19 mouse cellular contexts compared by ENCODE assay signal in genomic region chr4:127155757-127156156, GRCm38 (mm10). TPM values are rescaled to one million over a fixed set of nuclear protein-coding genes. Genes with fewer than 3 reads are reported as not detected.
DNase-seq lines count a peak whose midpoint lies in the region; ATAC-seq and TF ChIP-seq lines count a peak whose summit lies in the region.
"Had no signal": no experiment of that assay in that cellular context is flagged by ENCODE, and none has a peak within 500 bp of the region (broad histone marks: within the 10 kb centered on the region; RNA-seq: fewer than 3 reads in every experiment).

No protein-coding gene starts in this region.

- no peak overlapping the region for H3K27ac ChIP-seq in heart, embryonic 10.5 days
- H3K27ac ChIP-seq in liver, postnatal 0 days (ENCODE audit: low read depth): no peak overlapping the region
- H3K27ac ChIP-seq in CH12.LX (ENCODE audit: insufficient read depth, low read depth): no peak overlapping the region
- H3K27ac ChIP-seq: embryonic facial prominence, embryonic 13.5 days; left cerebral cortex, adult 2 months; neural tube, embryonic 15.5 days had no signal

- no peaks in the 10 kb centered on the region for H3K9me3 ChIP-seq in heart, embryonic 10.5 days
- no peaks in the 10 kb centered on the region for H3K9me3 ChIP-seq in liver, postnatal 0 days (ENCODE audit: low read length)
- H3K9me3 ChIP-seq in CH12.LX (replicated peaks; ENCODE audit: low read length): peaks cover 5% of the 10 kb centered on the region
- H3K9me3 ChIP-seq: embryonic facial prominence, embryonic 13.5 days had no signal

- no peak overlapping the region for H3K4me2 ChIP-seq in liver, postnatal 0 days (ENCODE audit: low read depth, low read length)
- no peak overlapping the region for H3K4me2 ChIP-seq in CH12.LX (ENCODE audit: insufficient read depth, low read depth, poor library complexity, severe bottlenecking)
- H3K4me2 ChIP-seq: embryonic facial prominence, embryonic 13.5 days; neural tube, embryonic 15.5 days had no signal

- no peaks in the 10 kb centered on the region for H3K79me2 ChIP-seq in CH12.LX (replicated peaks; ENCODE audit: control insufficient read depth, extremely low read depth, insufficient read depth, poor library complexity, severe bottlenecking)

- no peak for TF ChIP-seq EP300 in liver, postnatal 0 days (IDR thresholded peaks at IDR 0.05; ENCODE audit: low read depth)
- TF ChIP-seq EP300 in CH12.LX (IDR thresholded peaks at IDR 0.05; ENCODE audit: low read length): no peak

- TF ChIP-seq POLR2A in CH12.LX (IDR thresholded peaks at IDR 0.05; ENCODE audit: low read depth, low read length): no peak

- TF ChIP-seq RAD21 in CH12.LX (IDR thresholded peaks at IDR 0.05; ENCODE audit: low read depth, low read length): no peak; the same call in 1 of the 2 replicates

- no peak for ATAC-seq in liver, postnatal 0 days
- ATAC-seq in erythroid progenitor cell, adult 5-6 weeks (replicated peaks; ENCODE audit: low FRiP score, poor library complexity, severe bottlenecking): no peak
- ATAC-seq: activated CD4-positive, CD25-positive, alpha-beta regulatory T cell, adult 4 months; forebrain, embryonic 14.5 days had no signal

- peak; percentile 24 for TF ChIP-seq CTCF in liver, postnatal 0 days (IDR thresholded peaks at IDR 0.05; ENCODE audit: low read depth)
- peak; percentile 14 to 36; a peak in 2 of 4 replicates for TF ChIP-seq CTCF in CH12.LX (conservative IDR thresholded peaks at IDR 0.05 in 1 of 2, IDR thresholded peaks at IDR 0.05 in 1 of 2; ENCODE audit: low read depth in 2 of 2, low read length in 2 of 2)

- DNase-seq in heart, adult 11 months: peak; percentile 52
- DNase-seq in heart, embryonic 10.5 days (ENCODE audit: low spot score): no peak
- DNase-seq in liver, postnatal 0 days: no peak
- no peak for DNase-seq in liver
- peak; percentile 12 for DNase-seq in CH12.LX (ENCODE audit: extremely low read depth)
- peak; percentile 84 for DNase-seq in R1 (ENCODE audit: low read depth, low spot score)
- DNase-seq in urinary bladder, postnatal 25 days (ENCODE audit: low spot score): no peak
- DNase-seq: gastrocnemius, postnatal 14 days; kidney, postnatal 4 days; lung, postnatal 10 days; right cerebral cortex, adult 18-20 months; thymus, postnatal 14 days had no signal

- no peaks in the 10 kb centered on the region for H3K4me1 ChIP-seq in heart, embryonic 10.5 days
- no peaks in the 10 kb centered on the region for H3K4me1 ChIP-seq in liver, postnatal 0 days (ENCODE audit: insufficient read depth)
- H3K4me1 ChIP-seq in CH12.LX (ENCODE audit: control insufficient read depth in 1 of 2, insufficient read depth in 2 of 2): no peaks in the 10 kb centered on the region
- H3K4me1 ChIP-seq: neural tube, embryonic 15.5 days had no signal

- WGBS in heart, embryonic 10.5 days: 60% methylated on average over 5 of the region's 5 CpGs
- WGBS in liver, postnatal 0 days (ENCODE audit: insufficient replicate concordance): 52% methylated on average over 5 of the region's 5 CpGs

- no peaks in the 10 kb centered on the region for H3K36me3 ChIP-seq in heart, embryonic 10.5 days
- H3K36me3 ChIP-seq in liver, postnatal 0 days (replicated peaks; ENCODE audit: insufficient read depth, low read length): no peaks in the 10 kb centered on the region
- no peaks in the 10 kb centered on the region for H3K36me3 ChIP-seq in CH12.LX (replicated peaks in 1 of 2; ENCODE audit: control insufficient read depth in 1 of 2, insufficient read depth in 1 of 2, low read length in 1 of 2)
- H3K36me3 ChIP-seq: embryonic facial prominence, embryonic 13.5 days; neural tube, embryonic 15.5 days had no signal

- no peak overlapping the region for H3K4me3 ChIP-seq in heart, embryonic 10.5 days
- H3K4me3 ChIP-seq in liver, postnatal 0 days (ENCODE audit: low read depth, low read length): no peak overlapping the region
- H3K4me3 ChIP-seq in CH12.LX (replicated peaks in 1 of 3; ENCODE audit: low read depth in 2 of 3, low read length in 2 of 3, poor library complexity in 1 of 3): no peak overlapping the region
- H3K4me3 ChIP-seq: embryonic facial prominence, embryonic 13.5 days; left cerebral cortex, adult 2 months; neural tube, embryonic 15.5 days had no signal

- dilution Hi-C loops in CH12.LX (cut with MboI; ENCODE audit: extremely low pct_ligation_motif_present, extremely low pct_unique_long_range_greater_than_20kb, low sequenced_read_pairs): no loop called here

- H3K27me3 ChIP-seq in heart, embryonic 10.5 days (ENCODE audit: insufficient read depth, poor library complexity, severe bottlenecking): no peaks in the 10 kb centered on the region
- H3K27me3 ChIP-seq in liver, postnatal 0 days (ENCODE audit: insufficient read depth, low read length): no peaks in the 10 kb centered on the region
- peaks cover 21% of the 10 kb centered on the region for H3K27me3 ChIP-seq in CH12.LX (replicated peaks)
- H3K27me3 ChIP-seq: embryonic facial prominence, embryonic 13.5 days; neural tube, embryonic 15.5 days had no signal

- no peak overlapping the region for H3K9ac ChIP-seq in liver, postnatal 0 days (replicated peaks)
- no peak overlapping the region for H3K9ac ChIP-seq in CH12.LX (ENCODE audit: insufficient read depth, low read depth)
- H3K9ac ChIP-seq: embryonic facial prominence, embryonic 13.5 days; neural tube, embryonic 15.5 days had no signal

- in situ Hi-C loops in CH12.LX (cut with MboI; ENCODE audit: low pct_ligation_motif_present, low pct_unique_long_range_greater_than_20kb, low sequenced_read_pairs): no loop called here

TF ChIP-seq in CH12.LX, 34 proteins besides CTCF, POLR2A, EP300 and RAD21:
- TF ChIP-seq RCOR1 (conservative IDR thresholded peaks at IDR 0.05; ENCODE audit: low read depth, low read length): no peak
- TF ChIP-seq MEF2A (IDR thresholded peaks at IDR 0.05; ENCODE audit: borderline replicate concordance, low read depth, low read length): no peak
- no peak for TF ChIP-seq SMC3 (IDR thresholded peaks at IDR 0.05; ENCODE audit: low read depth, low read length)
- no peak for TF ChIP-seq ELF1 (IDR thresholded peaks at IDR 0.05; ENCODE audit: low read depth, low read length)
- TF ChIP-seq TBP (conservative IDR thresholded peaks at IDR 0.05; ENCODE audit: low read depth, low read length): no peak
TF ChIP-seq in CH12.LX: peak in this region for 0.

RNA-seq across cellular contexts. Expression of gene Dlgap3, which starts 13.2 kb away (rescaled TPM):
- polyA plus RNA-seq in heart, embryonic 10.5 days (2016; fragmentation: Nextera tagmentation; extraction: Ambion mirVana): 0.31 and 0.77 TPM in 2 replicates
- polyA plus RNA-seq in liver, postnatal 0 days (2015; fragmentation: Nextera tagmentation; extraction: Ambion mirVana): 0.05 and 0.07 TPM in 2 replicates
- total RNA-seq in CH12.LX (2012; rRNA removed) (0.38 and 0.55 TPM in 2 replicates), CH12.LX (2014; rRNA removed) (0.08 TPM in 1 of 2 replicates, not detected in the other)
- polyA plus RNA-seq in CH12.LX (2012; ENCODE audit: insufficient read length, low read depth): 0.07 and 0.37 TPM in 2 replicates
- total RNA-seq in erythroid progenitor cell, adult 5-6 weeks (2015; ENCODE audit: low replicate concordance): not detected in 2 replicates
- not detected in 2 replicates for total RNA-seq in erythroid progenitor cell, adult 5-6 weeks (2017; ENCODE audit: low replicate concordance)
- total RNA-seq: monocyte, adult 5-6 weeks had no signal
- polyA plus RNA-seq: activated CD4-positive, CD25-positive, alpha-beta regulatory T cell, adult 4 months had no signal

RNA-seq across cellular contexts. Expression of gene Tmem35b, which starts 32.3 kb away (rescaled TPM):
- 16.4 and 16.5 TPM in 2 replicates for polyA plus RNA-seq in heart, embryonic 10.5 days (2016; fragmentation: Nextera tagmentation; extraction: Ambion mirVana)
- 6.7 and 7.7 TPM in 2 replicates for polyA plus RNA-seq in liver, postnatal 0 days (2015; fragmentation: Nextera tagmentation; extraction: Ambion mirVana)
- total RNA-seq in CH12.LX (2012; rRNA removed) (8.4 and 14.2 TPM in 2 replicates), CH12.LX (2014; rRNA removed) (8.3 and 9.4 TPM in 2 replicates)
- polyA plus RNA-seq in CH12.LX (2012; ENCODE audit: insufficient read length, low read depth): 5.5 and 7.1 TPM in 2 replicates
- total RNA-seq in erythroid progenitor cell, adult 5-6 weeks (2015; ENCODE audit: low replicate concordance): 4.3 and 11.3 TPM in 2 replicates
- total RNA-seq in erythroid progenitor cell, adult 5-6 weeks (2017; ENCODE audit: low replicate concordance): 0.45 and 2.3 TPM in 2 replicates

Comparison
In these comparisons a context has a peak if more than half of its experiments do, and no peak if none do; other contexts are left out.
1. DNase-seq: peak in heart, adult 11 months (single experiment), CH12.LX (single experiment) and R1 (single experiment); none in heart, embryonic 10.5 days (single experiment), liver, postnatal 0 days (single experiment), liver (single experiment) and urinary bladder, postnatal 25 days (single experiment).